Mouse (Mus musculus) myocyte (in vitro differentiated cells): Measurements from ENCODE around the gene Dnah14.

Experiments used
- CEBPB ChIP-seq: IDR thresholded peaks from 2 replicates; pipeline ENCODE4 v1.6.1; 2011; ENCODE audit warnings: mild to moderate bottlenecking, moderate library complexity; ENCODE audit not compliant: poor library complexity, insufficient read depth, severe bottlenecking
- E2F4 ChIP-seq: IDR thresholded peaks from one replicate; pipeline ENCODE4 v1.6.1; 2011; ENCODE audit warnings: mild to moderate bottlenecking, control low read depth, moderate library complexity; ENCODE audit not compliant: insufficient read depth
- MYOG ChIP-seq, 3 experiments: IDR thresholded peaks; one replicate each; pipeline ENCODE4 v1.6.1; 2011; ENCODE audit warnings: control low read depth in 2 of 3, low read depth in 2 of 3, mild to moderate bottlenecking in 2 of 3; ENCODE audit not compliant: insufficient read length in 2 of 3, control insufficient read depth in 1 of 3, insufficient read depth in 1 of 3
- POLR2A ChIP-seq: IDR thresholded peaks from one replicate; pipeline ENCODE4 v1.6.1; 2011; ENCODE audit warnings: low read depth, mild to moderate bottlenecking, control low read depth, moderate library complexity; ENCODE audit not compliant: insufficient read length
- POLR2AphosphoS2 ChIP-seq: IDR thresholded peaks from one replicate; pipeline ENCODE4 v1.6.1; 2011; ENCODE audit warnings: low read depth, control low read depth; ENCODE audit not compliant: insufficient read length
- TCF12 ChIP-seq: IDR thresholded peaks from one replicate; pipeline ENCODE4 v1.6.1; 2011; ENCODE audit warnings: mild to moderate bottlenecking, control low read depth; ENCODE audit not compliant: poor library complexity, insufficient read depth, severe bottlenecking
- USF1 ChIP-seq: IDR thresholded peaks from one replicate; pipeline ENCODE4 v1.6.1; 2011; ENCODE audit warnings: low read depth, mild to moderate bottlenecking, control low read depth, moderate library complexity

DNA sequence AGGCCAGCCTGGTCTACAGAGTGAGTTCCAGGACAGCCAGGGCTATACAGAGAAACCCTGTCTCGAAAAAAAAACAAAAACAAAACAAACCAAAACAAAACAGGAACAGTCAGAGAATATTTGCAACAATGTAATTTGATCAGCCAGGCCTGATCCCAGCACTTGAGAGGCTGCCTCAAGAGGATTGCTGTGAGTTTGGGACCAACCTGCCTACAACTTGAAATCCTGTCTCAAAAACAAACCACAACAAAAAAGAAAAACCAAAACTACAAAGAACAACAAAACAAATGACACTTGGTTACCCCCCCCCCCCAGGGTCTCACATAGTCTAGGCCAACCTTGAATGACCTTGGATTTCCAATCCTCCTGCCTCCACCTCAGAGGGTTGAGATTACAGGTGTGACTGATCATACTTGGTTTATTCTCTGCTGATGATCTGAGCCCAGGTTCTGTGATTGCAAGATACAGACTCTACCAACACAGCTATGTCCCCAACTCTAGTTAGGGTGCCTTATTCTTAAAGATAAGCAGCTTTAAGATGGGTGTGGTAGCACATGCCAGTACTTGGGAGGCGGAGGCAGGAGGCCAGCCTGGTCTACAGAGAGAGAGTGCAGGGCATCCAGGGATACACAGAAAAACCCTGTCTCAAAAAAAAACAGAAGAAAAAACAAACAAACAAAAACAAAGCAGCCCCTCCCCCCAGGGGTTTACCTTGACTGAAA is 285.0 kb downstream of the Dnah14 start:
- TF ChIP-seq POLR2A (no peak), E2F4 (no peak), USF1 (no peak), MYOG (IDR thresholded peaks at IDR 0.05; ENCODE audit: control insufficient read depth in 1 of 3, insufficient read depth in 1 of 3, insufficient read length in 2 of 3, low read depth in 2 of 3) (no peak), POLR2AphosphoS2 (no peak), CEBPB (no peak), TCF12 (no peak)
